Mouse (Mus musculus) CH12.LX (cell line): ENCODE results near the gene Dnm3. TPM values are rescaled to one million over a fixed set of nuclear protein-coding genes. Genes with fewer than 3 reads are reported as not detected.

Experiments used
- DNase-seq: peaks from one replicate; pipeline ENCODE4 v3.0.0-alpha.2; 2013; ENCODE audit errors: extremely low read depth
- H3K27ac ChIP-seq: 2 replicates; pipeline ENCODE4 v1.5.1; 2012; ENCODE audit warnings: low read depth, mild to moderate bottlenecking, control low read depth, moderate library complexity; ENCODE audit not compliant: insufficient read depth
- H3K27me3 ChIP-seq: replicated peaks from 2 replicates; pipeline ENCODE3; 2012; ENCODE audit warnings: inconsistent platforms
- H3K36me3 ChIP-seq, 2 experiments: replicated peaks in 1 of 2; 2 replicates each; pipeline versions ENCODE3 to v1.6.1; 2012; ENCODE audit warnings: inconsistent platforms in 1 of 2, low read length in 1 of 2, mild to moderate bottlenecking in 1 of 2, mixed read lengths in 1 of 2, moderate library complexity in 1 of 2; ENCODE audit not compliant: control insufficient read depth in 1 of 2, insufficient read depth in 1 of 2
- H3K4me1 ChIP-seq, 2 experiments: 2 replicates each; pipeline ENCODE4 v1.6.1; 2012; ENCODE audit warnings: inconsistent platforms in 1 of 2, moderate library complexity in 1 of 2; ENCODE audit not compliant: insufficient read depth in 2 of 2, control insufficient read depth in 1 of 2
- H3K4me2 ChIP-seq: 2 replicates; pipeline ENCODE4 v1.6.1; 2012; ENCODE audit warnings: low read depth, mild to moderate bottlenecking, control low read depth; ENCODE audit not compliant: poor library complexity, insufficient read depth, severe bottlenecking
- H3K4me3 ChIP-seq, 3 experiments: fragments of 150-350 bp in 1 of 3; sonication (generic) in 1 of 3; replicated peaks in 1 of 3; 2 replicates each; pipeline versions ENCODE3 to v1.5.1; 2011 to 2012; ENCODE audit warnings: low read depth in 2 of 3, low read length in 2 of 3, mild to moderate bottlenecking in 2 of 3, moderate library complexity in 2 of 3, control low read depth in 1 of 3, improper control_type of control experiment in 1 of 3, inconsistent platforms in 1 of 3, mixed read lengths in 1 of 3; ENCODE audit not compliant: poor library complexity in 1 of 3
- H3K79me2 ChIP-seq: replicated peaks from 2 replicates; pipeline ENCODE4 v1.6.1; 2012; ENCODE audit warnings: mild to moderate bottlenecking, moderate library complexity; ENCODE audit not compliant: control insufficient read depth, poor library complexity, insufficient read depth, severe bottlenecking; ENCODE audit errors: extremely low read depth
- H3K9ac ChIP-seq: 2 replicates; pipeline ENCODE4 v1.6.1; 2012; ENCODE audit warnings: low read depth, mild to moderate bottlenecking, control low read depth, moderate library complexity; ENCODE audit not compliant: insufficient read depth
- H3K9me3 ChIP-seq: replicated peaks from 2 replicates; pipeline ENCODE3; 2012; ENCODE audit warnings: low read length, inconsistent platforms, mixed read lengths
- CHD2 ChIP-seq: IDR thresholded peaks from 2 replicates; pipeline ENCODE4 v1.6.1; 2011; ENCODE audit warnings: low read length, improper control_type of control experiment
- CTCF ChIP-seq, 2 experiments: IDR thresholded peaks in 1 of 2; conservative IDR thresholded peaks in 1 of 2; 2 replicates each; pipeline ENCODE4 v1.5.1; 2011 to 2012; ENCODE audit warnings: low read depth in 2 of 2, low read length in 2 of 2, improper control_type of control experiment in 1 of 2, inconsistent platforms in 1 of 2, mild to moderate bottlenecking in 1 of 2, moderate library complexity in 1 of 2
- EP300 ChIP-seq: IDR thresholded peaks from 2 replicates; pipeline ENCODE4 v1.6.1; 2011; ENCODE audit warnings: low read length, improper control_type of control experiment
- HCFC1 ChIP-seq: IDR thresholded peaks from 2 replicates; pipeline ENCODE4 v1.6.1; 2012; ENCODE audit warnings: low read depth, mild to moderate bottlenecking, inconsistent platforms, low read length, improper control_type of control experiment
- IRF4 ChIP-seq: IDR thresholded peaks from 2 replicates; pipeline ENCODE4 v1.6.1; 2014; ENCODE audit warnings: low read depth, mild to moderate bottlenecking, inconsistent platforms, low read length, improper control_type of control experiment
- JUN ChIP-seq: IDR thresholded peaks from 2 replicates; pipeline ENCODE4 v1.6.1; 2011; ENCODE audit warnings: low read depth, mild to moderate bottlenecking, low read length, improper control_type of control experiment, moderate library complexity; ENCODE audit not compliant: insufficient read depth
- KAT2A ChIP-seq: IDR thresholded peaks from 2 replicates; pipeline ENCODE4 v1.6.1; 2012; ENCODE audit warnings: low read length, improper control_type of control experiment, inconsistent platforms; ENCODE audit not compliant: insufficient replicate concordance
- MAFK ChIP-seq: IDR thresholded peaks from 2 replicates; pipeline ENCODE4 v1.6.1; 2011; ENCODE audit warnings: low read length, improper control_type of control experiment; ENCODE audit not compliant: insufficient replicate concordance
- MAX ChIP-seq: IDR thresholded peaks from 2 replicates; pipeline ENCODE4 v1.6.1; 2011; ENCODE audit warnings: low read length, improper control_type of control experiment
- MAZ ChIP-seq: IDR thresholded peaks from 2 replicates; pipeline ENCODE4 v1.6.1; 2012; ENCODE audit warnings: low read depth, mild to moderate bottlenecking, inconsistent platforms, low read length, improper control_type of control experiment, moderate library complexity
- MEF2A ChIP-seq: IDR thresholded peaks from 2 replicates; pipeline ENCODE4 v1.6.1; 2014; ENCODE audit warnings: low read depth, mild to moderate bottlenecking, inconsistent platforms, low read length, improper control_type of control experiment, borderline replicate concordance
- MXI1 ChIP-seq: IDR thresholded peaks from 2 replicates; pipeline ENCODE4 v1.6.1; 2011; ENCODE audit warnings: mild to moderate bottlenecking, low read depth, low read length, improper control_type of control experiment
- MYC ChIP-seq: IDR thresholded peaks from 2 replicates; pipeline ENCODE4 v1.6.1; 2011; ENCODE audit warnings: low read depth, mild to moderate bottlenecking, improper control_type of control experiment, low read length
- NELFE ChIP-seq: IDR thresholded peaks from 2 replicates; pipeline ENCODE4 v1.6.1; 2011; ENCODE audit warnings: low read depth, low read length, improper control_type of control experiment
- NRF1 ChIP-seq: IDR thresholded peaks from 2 replicates; pipeline ENCODE4 v1.6.1; 2014; ENCODE audit warnings: low read depth, mild to moderate bottlenecking, inconsistent platforms, low read length, improper control_type of control experiment, moderate library complexity
- PAX5 ChIP-seq: IDR thresholded peaks from 2 replicates; pipeline ENCODE4 v1.6.1; 2012; ENCODE audit warnings: low read length, inconsistent platforms, mixed read lengths
- POLR2A ChIP-seq: IDR thresholded peaks from 2 replicates; pipeline ENCODE4 v1.6.1; 2011; ENCODE audit warnings: low read depth, mild to moderate bottlenecking, improper control_type of control experiment, low read length
- RAD21 ChIP-seq: IDR thresholded peaks from 2 replicates; pipeline ENCODE4 v1.6.1; 2011; ENCODE audit warnings: low read depth, mild to moderate bottlenecking, low read length, improper control_type of control experiment, moderate library complexity
- SMC3 ChIP-seq: IDR thresholded peaks from 2 replicates; pipeline ENCODE4 v1.6.1; 2011; ENCODE audit warnings: low read depth, low read length, improper control_type of control experiment
- TCF12 ChIP-seq: IDR thresholded peaks from 2 replicates; pipeline ENCODE4 v1.6.1; 2014; ENCODE audit warnings: low read depth, mild to moderate bottlenecking, inconsistent platforms, low read length, improper control_type of control experiment
- UBTF ChIP-seq: IDR thresholded peaks from 2 replicates; pipeline ENCODE4 v1.6.1; 2012; ENCODE audit warnings: low read depth, mild to moderate bottlenecking, inconsistent platforms, low read length, improper control_type of control experiment, moderate library complexity
- USF2 ChIP-seq: conservative IDR thresholded peaks from 2 replicates; pipeline ENCODE4 v1.6.1; 2011; ENCODE audit warnings: low read depth, low read length, improper control_type of control experiment
- ZNF384 ChIP-seq: IDR thresholded peaks from 2 replicates; pipeline ENCODE4 v1.6.1; 2012; ENCODE audit warnings: low read depth, low read length, improper control_type of control experiment, inconsistent platforms
- dilution Hi-C: fragments of 300-500 bp; cut with MboI; formaldehyde crosslinking; loops from 2 replicates; pipeline ENCODE4 v1.14.3; 2020; ENCODE audit warnings: low sequenced_read_pairs; ENCODE audit not compliant: extremely low pct_unique_long_range_greater_than_20kb, extremely low pct_ligation_motif_present
- in situ Hi-C: fragments of 300-500 bp; cut with MboI; formaldehyde crosslinking; loops from 3 replicates; pipeline ENCODE4 v1.14.3; 2019; ENCODE audit warnings: low sequenced_read_pairs, low pct_ligation_motif_present, low pct_unique_long_range_greater_than_20kb, mixed read lengths
- polyA plus RNA-seq: library from polyadenylated mRNA; unstranded; fragments of >175 nt; gene quantifications from 2 replicates; pipeline ENCODE4 v1.2.1, GENCODE M21; 2012; ENCODE audit warnings: low read depth; ENCODE audit not compliant: insufficient read length
- total RNA-seq, 2 experiments: library from RNA; depleted of rRNA; stranded (reverse); fragments of 300-350 nt in 1 of 2; fragments of >200 nt in 1 of 2; gene quantifications; 2 replicates each; pipeline ENCODE4 v1.2.3; 2012 to 2014

Gene Dnm3
- total and polyA plus RNA-seq, 3 experiments, result 3.6 to 9.5 (median 6.9) TPM

GRCm38 (mm10) chr1:162051710-162052109 is 426.1 kb downstream of the Dnm3 start:
- dilution Hi-C loops, result no loop called here
- peaks cover 3% of the 10 kb centered on the region in 2 experiments; a peak in 1 of 4 replicates for H3K4me1 ChIP-seq
- no peaks in the 10 kb centered on the region for H3K79me2 ChIP-seq
- no peak overlapping the region for H3K4me3 ChIP-seq
- no peaks in the 10 kb centered on the region for H3K27me3 ChIP-seq
- H3K9ac ChIP-seq, result no peak overlapping the region
- no peaks in the 10 kb centered on the region for H3K9me3 ChIP-seq
- no peak overlapping the region for H3K4me2 ChIP-seq
- in situ Hi-C loops, result no loop called here
- H3K27ac ChIP-seq, result no peak overlapping the region
- no peak for DNase-seq
- H3K36me3 ChIP-seq, result no peaks in the 10 kb centered on the region
- TF ChIP-seq KAT2A (no peak), PAX5 (no peak), MAZ (no peak), NRF1 (no peak), MEF2A (no peak), POLR2A (no peak), MAFK (no peak), MXI1 (no peak)

- H3K9ac ChIP-seq, result no peak overlapping the region
- TF ChIP-seq CTCF (conservative IDR thresholded peaks at IDR 0.05 in 1 of 2, IDR thresholded peaks at IDR 0.05 in 1 of 2; ENCODE audit: low read depth in 2 of 2, low read length in 2 of 2) (peak in 1 of 2 experiments; percentile 35; a peak in 2 of 4 replicates), POLR2A (no peak)
- H3K27me3 ChIP-seq, result no peaks in the 10 kb centered on the region
- dilution Hi-C loops, result no loop called here
- H3K79me2 ChIP-seq, result no peaks in the 10 kb centered on the region
- peaks cover 17 to 27% of the 10 kb centered on the region in 2 experiments; a peak in 3 of 4 replicates for H3K4me1 ChIP-seq
- no peak overlapping the region for H3K4me2 ChIP-seq
- H3K36me3 ChIP-seq, result no peaks in the 10 kb centered on the region
- no peak overlapping the region for H3K27ac ChIP-seq
- in situ Hi-C loops, result no loop called here
- no peak for DNase-seq
- no peaks in the 10 kb centered on the region for H3K9me3 ChIP-seq
- no peak overlapping the region for H3K4me3 ChIP-seq
Measured at GRCm38 (mm10) chr1:162047673-162048072, 430.2 kb downstream of the Dnm3 start.

- peak overlapping the region; percentile 72; the same call in 1 of the 2 replicates for H3K4me2 ChIP-seq
- TF ChIP-seq TCF12, result no peak
- TF ChIP-seq KAT2A, result no peak
- TF ChIP-seq HCFC1, result no peak
- no peak for TF ChIP-seq RAD21
- TF ChIP-seq MAFK, result no peak
- no peak; the same call in 1 of the 2 replicates for TF ChIP-seq IRF4
- peak; percentile 44; the same call in 1 of the 2 replicates for TF ChIP-seq MEF2A
- no peak for TF ChIP-seq NELFE
- no peak for TF ChIP-seq UBTF
- TF ChIP-seq MAZ, result no peak
- TF ChIP-seq MYC, result peak; percentile 62; the same call in 1 of the 2 replicates
- no peak for TF ChIP-seq CHD2
- TF ChIP-seq ZNF384, result no peak
- no peak for TF ChIP-seq MAX
- no peak for TF ChIP-seq CTCF (conservative IDR thresholded peaks at IDR 0.05 in 1 of 2, IDR thresholded peaks at IDR 0.05 in 1 of 2; ENCODE audit: low read depth in 2 of 2, low read length in 2 of 2)
- TF ChIP-seq EP300, result peak; percentile 55
- TF ChIP-seq POLR2A, result no peak
- no peak for TF ChIP-seq MXI1
- no peak for TF ChIP-seq USF2
- no peak for TF ChIP-seq SMC3
- no peak for TF ChIP-seq JUN
Measured at GRCm38 (mm10) chr1:162043788-162044717, 433.8 kb downstream of the Dnm3 start.

More at GRCm38 (mm10) chr1:162043788-162044717, 433.8 kb downstream of the Dnm3 start:
- in situ Hi-C loops (no loop called here), dilution Hi-C loops (no loop called here)
- DNase-seq, result peak; percentile 47
- H3K4me3 ChIP-seq, result no peak overlapping the region
- no peaks in the 10 kb centered on the region for H3K36me3 ChIP-seq
- H3K27ac ChIP-seq, result peak overlapping the region; percentile 78
- H3K9me3 ChIP-seq, result no peaks in the 10 kb centered on the region
- H3K79me2 ChIP-seq, result no peaks in the 10 kb centered on the region
- no peaks in the 10 kb centered on the region for H3K27me3 ChIP-seq
- peaks cover 29 to 52% of the 10 kb centered on the region in 2 experiments for H3K4me1 ChIP-seq
- H3K9ac ChIP-seq, result no peak overlapping the region; the same call in 1 of the 2 replicates
